Mouse (Mus musculus) hindbrain, postnatal 0 days (tissue): ENCODE measurements around the gene Eif2s3x. TPM values are rescaled to one million over a fixed set of nuclear protein-coding genes. Genes with fewer than 3 reads are reported as not detected.

Source experiments
- ATAC-seq: fragments of 200-750 bp; cut with Nextera tagmentation; 2 replicates; pipeline ENCODE4 v1.8.0; 2017; ENCODE audit warnings: mild to moderate bottlenecking, moderate TSS enrichment, moderate library complexity
- DNase-seq: peaks from one replicate; pipeline ENCODE4 v3.0.0-alpha.2; 2015; ENCODE audit warnings: low spot score
- H3K27ac ChIP-seq: fragments of 300-500 bp; sonication (generic); 2 replicates; pipeline ENCODE4 v1.5.1; 2014; ENCODE audit warnings: mild to moderate bottlenecking
- H3K27me3 ChIP-seq: fragments of 300-500 bp; sonication (generic); 2 replicates; pipeline ENCODE4 v1.6.1; 2014; ENCODE audit warnings: low read length, mixed read lengths; ENCODE audit not compliant: insufficient read depth
- H3K36me3 ChIP-seq: fragments of 300-500 bp; sonication (generic); 2 replicates; pipeline ENCODE4 v1.6.1; 2014; ENCODE audit warnings: low read length, mixed read lengths; ENCODE audit not compliant: insufficient read depth
- H3K4me1 ChIP-seq: fragments of 300-500 bp; sonication (generic); 2 replicates; pipeline ENCODE4 v1.6.1; 2014; ENCODE audit warnings: antibody characterized with exemption, low read length, mixed read lengths; ENCODE audit not compliant: insufficient read depth
- H3K4me2 ChIP-seq: fragments of 300-500 bp; sonication (generic); 2 replicates; pipeline ENCODE4 v1.6.1; 2014; ENCODE audit warnings: low read depth, mild to moderate bottlenecking, low read length, moderate library complexity, mixed read lengths
- H3K4me3 ChIP-seq: fragments of 300-500 bp; sonication (generic); 2 replicates; pipeline ENCODE4 v1.5.1; 2014; ENCODE audit warnings: low read length
- H3K9ac ChIP-seq: fragments of 300-500 bp; sonication (generic); replicated peaks from 2 replicates; pipeline ENCODE4 v1.6.1; 2014; ENCODE audit warnings: mild to moderate bottlenecking, low read length, moderate library complexity, mixed read lengths
- H3K9me3 ChIP-seq: fragments of 300-500 bp; sonication (generic); 2 replicates; pipeline ENCODE4 v1.6.1; 2016; ENCODE audit warnings: low read length, mixed read lengths
- CTCF ChIP-seq: IDR thresholded peaks from 2 replicates; pipeline ENCODE4 v1.5.1; 2016; ENCODE audit warnings: antibody characterized with exemption, control low read depth, low read depth
- WGBS: fragments of 180-500 bp; shearing (Covaris S2); extraction: QIAGEN DNeasy Blood & Tissue Kit; methylation state at CpG from one replicate; pipeline ENCODE4 v1.1.7; 2014; 5-methylcytosine and 5-hydroxymethylcytosine counted together
- polyA plus RNA-seq: library from polyadenylated mRNA; unstranded; fragments of >200 nt; fragmentation: Nextera tagmentation; extraction: Ambion mirVana; gene quantifications from 2 replicates; pipeline ENCODE4 v1.2.1, GENCODE M21; 2015
- total RNA-seq: library from RNA; depleted of rRNA; stranded (reverse); fragments of >200 nt; gene quantifications from 2 replicates; pipeline ENCODE4 v1.2.3, GENCODE M21; 2014; rRNA removed

Gene Eif2s3x
- total RNA-seq (179 and 196 TPM in 2 replicates), polyA plus RNA-seq (55.5 and 88.1 TPM in 2 replicates)

DNA sequence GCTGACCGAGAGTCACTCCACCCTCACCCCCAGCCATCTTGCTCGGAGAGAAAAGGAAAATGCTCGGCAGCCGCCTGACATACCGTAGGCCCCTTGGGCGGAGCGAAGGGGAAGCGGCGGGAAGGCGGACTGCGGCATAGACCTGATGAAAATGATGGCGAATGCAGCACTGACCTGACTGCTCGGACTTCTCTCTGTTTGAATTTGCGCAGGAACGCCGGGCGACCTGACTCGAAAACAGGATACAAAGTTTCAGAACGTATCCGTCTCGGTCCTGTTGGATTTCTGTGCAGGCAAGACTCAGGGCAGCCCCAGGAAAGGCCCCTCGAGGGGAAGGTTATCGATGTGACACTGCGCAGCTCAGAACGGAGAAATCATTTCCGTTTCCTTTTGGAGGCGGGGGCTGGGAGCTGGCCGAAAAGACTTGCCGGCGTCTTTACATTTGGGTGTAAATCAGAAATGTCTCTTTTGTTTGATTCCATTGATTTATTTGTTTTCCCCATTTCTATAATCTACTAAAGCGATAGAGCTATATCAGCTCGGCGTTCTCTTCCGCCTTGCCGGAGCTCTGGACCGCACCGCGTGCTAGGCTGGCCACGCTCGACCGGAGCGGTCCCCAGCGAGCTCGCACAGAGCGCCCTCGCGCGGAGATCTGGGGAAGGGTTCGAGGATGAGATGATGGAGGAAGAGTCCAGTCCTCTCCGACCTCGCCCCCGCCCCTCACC lies at the start of gene Eif2s3x:
Eif2s3x (minus strand) TSS at position 266 of the 725 bp plus-strand sequence.
- H3K4me1 ChIP-seq = no peaks in the 10 kb centered on the region
- 0% methylated on average over 52 of the region's 52 CpGs for whole genome bisulfite sequencing

DNA sequence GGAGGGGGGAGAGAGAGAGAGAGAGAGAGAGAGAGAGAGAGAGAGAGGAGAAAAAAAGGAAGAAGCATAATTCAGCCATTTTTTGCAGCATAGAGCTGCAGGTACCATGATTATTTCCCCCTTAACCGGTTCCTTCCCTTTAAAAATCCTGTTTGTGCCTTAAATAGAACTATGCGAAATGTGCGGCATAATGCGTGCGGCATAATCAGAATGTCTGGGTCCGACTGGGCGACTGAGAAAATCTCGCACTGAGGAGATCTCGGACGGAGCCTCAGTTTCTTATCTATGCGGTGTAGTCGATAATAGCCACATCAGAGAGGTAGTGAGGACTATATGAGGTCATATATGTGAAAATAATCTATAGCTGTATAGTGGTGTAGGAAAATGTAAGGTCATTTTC lies 22.9 kb upstream of the Eif2s3x start:
- no peaks in the 10 kb centered on the region for H3K9me3 ChIP-seq
- H3K9ac ChIP-seq = peak overlapping the region; percentile 73
- peak overlapping the region; percentile 62 for H3K4me3 ChIP-seq
- H3K4me1 ChIP-seq = no peaks in the 10 kb centered on the region
- ATAC-seq = no peak
- H3K4me2 ChIP-seq = peak overlapping the region; percentile 55
- WGBS = 34% methylated on average over 12 of the region's 12 CpGs
- TF ChIP-seq CTCF = no peak
- H3K36me3 ChIP-seq = no peaks in the 10 kb centered on the region
- no peak overlapping the region for H3K27ac ChIP-seq
- peaks cover 6% of the 10 kb centered on the region; the same call in 1 of the 2 replicates for H3K27me3 ChIP-seq
- peak; percentile 2 for DNase-seq

More for the DNA sequence above, at the start of gene Eif2s3x:
- peak; percentile 94 for DNase-seq
- H3K4me3 ChIP-seq = peak within 1 kb of the TSS; percentile 77
- peak within 1 kb of the TSS; percentile 83 for H3K27ac ChIP-seq
- peak within 1 kb of the TSS; percentile 70 for H3K4me2 ChIP-seq
- TF ChIP-seq CTCF = peak; percentile 76
- no peaks in the 10 kb centered on the region for H3K9me3 ChIP-seq
- peak within 1 kb of the TSS; percentile 91 for H3K9ac ChIP-seq
- ATAC-seq = peak; percentile 96
- H3K27me3 ChIP-seq = no peaks in the 10 kb centered on the region
- H3K36me3 ChIP-seq = peaks cover 13% of the 10 kb centered on the region; the same call in 1 of the 2 replicates

DNA sequence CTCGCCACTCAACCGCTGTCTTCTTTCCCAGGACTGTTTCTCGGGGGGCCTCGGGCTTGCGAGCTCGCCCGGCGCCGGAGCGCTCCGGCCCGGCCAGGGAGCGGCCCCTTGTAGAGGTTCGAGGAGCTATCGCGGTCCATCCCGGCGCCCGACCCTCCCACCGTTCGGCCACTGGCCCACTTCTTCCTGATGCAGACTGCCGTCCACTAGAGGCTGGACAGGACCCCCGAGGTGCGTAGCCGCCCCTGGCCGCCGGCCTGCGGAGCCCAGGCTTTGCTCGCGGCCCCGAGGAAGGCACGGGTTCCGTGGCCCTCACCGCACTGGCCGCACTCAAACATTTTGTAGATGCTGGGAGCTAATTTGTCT lies 22.5 kb upstream of the Eif2s3x start:
- H3K4me1 ChIP-seq = no peaks in the 10 kb centered on the region
- H3K27ac ChIP-seq = peak overlapping the region; percentile 83
- H3K4me3 ChIP-seq = peak overlapping the region; percentile 62
- H3K9me3 ChIP-seq = no peaks in the 10 kb centered on the region
- no peak for TF ChIP-seq CTCF
- 18% methylated on average over 27 of the region's 35 CpGs for WGBS
- H3K36me3 ChIP-seq = no peaks in the 10 kb centered on the region
- DNase-seq (peak; percentile 19), ATAC-seq (peak; percentile 68)
- peak overlapping the region; percentile 55 for H3K4me2 ChIP-seq
- H3K9ac ChIP-seq = peak overlapping the region; percentile 73
- H3K27me3 ChIP-seq = peaks cover 10% of the 10 kb centered on the region; the same call in 1 of the 2 replicates

DNA sequence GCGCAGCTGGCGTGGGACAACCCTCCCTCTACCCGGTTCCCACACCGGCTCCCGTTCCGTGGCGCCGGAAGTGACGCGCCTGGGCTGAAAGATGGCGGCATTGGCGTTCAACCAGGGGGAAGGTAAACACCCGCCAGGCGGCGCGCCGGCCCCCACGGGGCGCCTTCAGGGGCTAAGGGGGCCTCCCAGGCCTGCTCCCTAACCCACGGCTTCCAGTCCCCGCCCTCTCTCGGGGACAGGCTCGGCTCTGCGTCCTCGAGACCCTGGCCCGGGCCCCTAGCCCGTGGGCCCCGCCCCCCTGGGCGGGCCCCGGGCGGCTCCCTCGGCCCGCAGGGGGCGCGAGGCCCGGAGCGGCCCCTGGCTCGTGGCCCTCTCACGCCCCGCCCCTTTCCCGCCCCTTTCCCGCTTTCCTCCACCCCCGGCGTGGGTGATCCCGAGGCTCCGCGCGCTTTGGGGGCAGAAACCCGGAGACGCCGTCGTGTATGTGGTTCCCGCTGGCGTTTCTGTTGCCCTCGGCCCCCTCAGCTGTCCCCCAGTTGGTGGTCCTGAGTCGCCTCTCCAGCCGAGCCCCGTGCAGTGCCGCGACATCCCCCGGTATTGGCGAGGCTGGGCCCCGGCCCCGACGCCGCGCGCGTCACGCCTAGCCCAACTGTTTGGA lies 22.0 kb upstream of the Eif2s3x start, which contains the start of gene Klhl15:
Klhl15 (plus strand) TSS at position 68 of the 658 bp plus-strand sequence.
- peak within 1 kb of the TSS; percentile 73 for H3K9ac ChIP-seq
- 17% methylated on average over 63 of the region's 70 CpGs for WGBS
- peak within 1 kb of the TSS; percentile 62 for H3K4me3 ChIP-seq
- TF ChIP-seq CTCF = peak; percentile 16; the same call in 1 of the 2 replicates
- no peaks in the 10 kb centered on the region for H3K36me3 ChIP-seq
- H3K27me3 ChIP-seq = peaks cover 10% of the 10 kb centered on the region; the same call in 1 of the 2 replicates
- peak; percentile 87 for DNase-seq
- no peaks in the 10 kb centered on the region for H3K9me3 ChIP-seq
- peak within 1 kb of the TSS; percentile 83 for H3K27ac ChIP-seq
- no peaks in the 10 kb centered on the region for H3K4me1 ChIP-seq
- H3K4me2 ChIP-seq = peak within 1 kb of the TSS; percentile 55
- ATAC-seq = peak; percentile 94

DNA sequence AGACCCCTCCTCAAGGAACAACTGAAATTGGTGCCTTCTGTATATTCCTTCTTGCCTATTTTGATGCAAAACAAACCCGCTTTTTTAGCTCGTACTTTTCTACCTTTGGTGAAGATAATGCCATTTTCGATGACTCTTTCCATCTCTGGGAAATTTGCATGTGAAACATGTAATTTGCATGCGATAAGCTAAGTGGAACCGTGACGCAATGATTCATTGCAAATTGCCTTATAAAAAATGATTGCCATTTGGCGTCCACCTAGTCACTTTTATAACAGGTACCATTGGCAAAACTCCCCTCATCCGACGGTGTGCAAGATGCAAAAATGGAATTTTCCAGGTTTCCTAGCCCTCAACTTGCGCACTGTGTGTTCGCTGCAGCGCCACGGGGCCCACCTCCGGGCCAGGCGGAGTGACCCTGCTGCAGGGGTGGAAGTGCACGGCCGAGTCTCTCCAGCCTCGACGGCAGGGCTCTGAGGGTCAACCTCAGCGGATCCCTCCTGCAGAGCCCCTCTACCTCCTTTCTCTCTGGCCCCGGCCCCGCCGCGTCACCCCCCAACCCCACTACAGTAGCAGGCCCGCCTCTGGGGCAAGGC lies 21.4 kb upstream of the Eif2s3x start:
- 20% methylated on average over 24 of the region's 25 CpGs for WGBS

DNA sequence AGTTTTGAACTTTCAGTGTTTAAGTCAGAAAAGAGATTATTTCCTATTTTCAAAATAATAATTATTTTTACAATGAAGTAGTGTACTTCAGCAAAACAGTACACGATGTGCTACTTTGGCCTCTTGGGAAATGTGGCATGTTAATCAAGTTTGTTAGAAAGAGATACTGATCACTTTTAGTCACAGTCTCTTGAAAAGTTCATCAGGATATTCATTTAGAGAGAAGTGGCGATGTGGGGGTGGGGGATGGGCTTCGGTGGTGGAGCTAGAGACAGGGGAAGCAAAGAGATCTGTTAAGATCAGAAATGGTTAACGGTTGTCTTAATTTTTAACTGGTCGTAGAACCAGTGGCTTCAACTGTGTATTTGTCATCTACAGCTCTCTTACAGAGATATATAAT lies 20.8 kb upstream of the Eif2s3x start:
- no peak for TF ChIP-seq CTCF
- Histone ChIP-seq H3K27me3 (peaks cover 10% of the 10 kb centered on the region; the same call in 1 of the 2 replicates), H3K4me3 (no peak overlapping the region), H3K4me1 (no peaks in the 10 kb centered on the region), H3K9me3 (no peaks in the 10 kb centered on the region), H3K27ac (no peak overlapping the region), H3K9ac (no peak overlapping the region), H3K4me2 (peak overlapping the region; percentile 55), H3K36me3 (no peaks in the 10 kb centered on the region)
- DNase-seq (no peak), ATAC-seq (no peak)
- WGBS = 51% methylated on average over 5 of the region's 5 CpGs

More for the DNA sequence above, 21.4 kb upstream of the Eif2s3x start:
- H3K27ac ChIP-seq = peak overlapping the region; percentile 83
- ATAC-seq = no peak; the same call in 1 of the 2 replicates
- H3K4me3 ChIP-seq = peak overlapping the region; percentile 62
- H3K4me2 ChIP-seq = peak overlapping the region; percentile 55
- H3K9ac ChIP-seq = peak overlapping the region; percentile 73
- no peak for TF ChIP-seq CTCF
- H3K36me3 ChIP-seq = no peaks in the 10 kb centered on the region
- no peaks in the 10 kb centered on the region for H3K9me3 ChIP-seq
- H3K4me1 ChIP-seq = no peaks in the 10 kb centered on the region
- peaks cover 10% of the 10 kb centered on the region; the same call in 1 of the 2 replicates for H3K27me3 ChIP-seq
- no peak for DNase-seq
